Mouse (Mus musculus) limb, embryonic 12.5 days (tissue): ENCODE results near the gene Gpi1. TPM values are rescaled to one million over a fixed set of nuclear protein-coding genes. Genes with fewer than 3 reads are reported as not detected.
A peak's percentile ranks its signal among the peaks of the same experiment; 100 is the strongest.

Experiments
- ATAC-seq: fragments of 200-750 bp; cut with Nextera tagmentation; 2 replicates; pipeline ENCODE4 v1.8.0; 2017; ENCODE audit warnings: low read depth, moderate TSS enrichment; ENCODE audit not compliant: insufficient number of reproducible peaks, insufficient read depth, low FRiP score, low TSS enrichment
- H3K27ac ChIP-seq: fragments of 300-500 bp; sonication (generic); 2 replicates; pipeline ENCODE4 v1.5.1; 2016; ENCODE audit warnings: mild to moderate bottlenecking, moderate library complexity
- H3K27me3 ChIP-seq: fragments of 300-500 bp; sonication (generic); 2 replicates; pipeline ENCODE4 v1.6.1; 2016; ENCODE audit warnings: mild to moderate bottlenecking, moderate library complexity
- H3K36me3 ChIP-seq: fragments of 300-500 bp; sonication (generic); 2 replicates; pipeline ENCODE4 v1.6.1; 2016; ENCODE audit warnings: mild to moderate bottlenecking, moderate library complexity
- H3K4me1 ChIP-seq: fragments of 300-500 bp; sonication (generic); replicated peaks from 2 replicates; pipeline ENCODE4 v1.6.1; 2016
- H3K4me2 ChIP-seq: fragments of 300-500 bp; sonication (generic); 2 replicates; pipeline ENCODE4 v1.6.1; 2016; ENCODE audit warnings: mild to moderate bottlenecking, moderate library complexity
- H3K4me3 ChIP-seq: fragments of 300-500 bp; sonication (generic); replicated peaks from 2 replicates; pipeline ENCODE4 v1.5.1; 2016; ENCODE audit warnings: mild to moderate bottlenecking
- H3K9ac ChIP-seq: fragments of 300-500 bp; sonication (generic); replicated peaks from 2 replicates; pipeline ENCODE4 v1.6.1; 2016; ENCODE audit warnings: mild to moderate bottlenecking, moderate library complexity
- H3K9me3 ChIP-seq: fragments of 300-500 bp; sonication (generic); 2 replicates; pipeline ENCODE4 v1.6.1; 2016; ENCODE audit warnings: mild to moderate bottlenecking, moderate library complexity
- WGBS: fragments of 180-500 bp; shearing (Covaris S2); methylation state at CpG from one replicate; pipeline ENCODE4 v1.1.7; 2016; 5-methylcytosine and 5-hydroxymethylcytosine counted together
- polyA plus RNA-seq: library from polyadenylated mRNA; unstranded; fragments of >200 nt; fragmentation: Nextera tagmentation; extraction: Ambion mirVana; gene quantifications from 2 replicates; pipeline ENCODE4 v1.2.1, GENCODE M21; 2016

Gpi1 gene
- polyA plus RNA-seq, 1 experiment from 2014 or later = 262 TPM

- no peak overlapping the region for H3K4me2 ChIP-seq
- H3K4me3 ChIP-seq = no peak overlapping the region
- H3K36me3 ChIP-seq = peaks cover 65% of the 10 kb centered on the region
- 78% methylated on average over 2 of the region's 2 CpGs for WGBS
- H3K27ac ChIP-seq = no peak overlapping the region
- no peaks in the 10 kb centered on the region for H3K9me3 ChIP-seq
- no peak overlapping the region for H3K9ac ChIP-seq
- no peaks in the 10 kb centered on the region for H3K27me3 ChIP-seq
- 0 out of 2 replicates have a peak, but pooled peaks cover 1% of the 10 kb centered on the region for H3K4me1 ChIP-seq
- no peak for ATAC-seq
These were observed 21.9 kb upstream of the Gpi1 start for GRCm38 (mm10) chr7:34252030-34252429.

GRCm38 (mm10) chr7:34250738-34251137, 20.6 kb upstream of the Gpi1 start, which contains the start of gene Gm6096:
Gene Gm6096, plus strand, starts transcription at chr7:34251038.
- H3K4me2 ChIP-seq = no peak within 1 kb of the TSS
- no peak within 1 kb of the TSS for H3K27ac ChIP-seq
- 92% methylated on average over 7 of the region's 7 CpGs for WGBS
- no peaks in the 10 kb centered on the region for H3K27me3 ChIP-seq
- no peaks in the 10 kb centered on the region for H3K4me1 ChIP-seq
- no peak for ATAC-seq
- no peaks in the 10 kb centered on the region for H3K9me3 ChIP-seq
- peaks cover 69% of the 10 kb centered on the region for H3K36me3 ChIP-seq
- no peak within 1 kb of the TSS for H3K4me3 ChIP-seq
- no peak within 1 kb of the TSS for H3K9ac ChIP-seq

DNA sequence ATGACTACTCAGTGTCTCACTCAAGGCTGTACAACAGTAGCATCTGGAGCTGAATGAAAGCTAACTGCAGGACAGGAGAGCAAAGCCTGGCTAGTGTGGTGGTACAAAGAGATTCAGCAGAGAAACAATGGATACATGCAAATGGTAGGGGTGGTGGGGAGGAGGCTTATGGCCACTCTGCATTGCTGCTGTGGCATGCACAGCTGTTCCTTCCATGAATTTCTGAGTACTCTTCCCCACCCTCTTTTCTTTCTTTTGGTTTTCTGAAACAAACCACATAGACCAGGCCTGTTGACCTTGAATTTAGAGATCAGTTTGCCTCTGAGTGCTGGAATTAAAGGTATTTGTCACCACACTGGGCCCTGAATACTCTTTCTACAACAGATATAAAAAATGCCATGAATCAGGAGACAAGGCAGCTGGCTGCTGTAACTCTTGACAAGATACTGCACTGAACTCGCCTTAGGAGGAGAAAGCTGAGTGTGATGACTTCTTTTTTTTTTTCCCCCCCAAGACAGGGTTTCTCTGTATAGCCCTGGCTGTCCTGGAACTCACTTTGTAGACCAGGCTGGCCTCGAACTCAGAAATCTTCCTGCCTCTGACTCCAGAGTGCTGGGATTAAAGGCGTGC, 16.8 kb upstream of the Gpi1 start:
- no peak for ATAC-seq
- WGBS = 96% methylated on average over 3 of the region's 3 CpGs

DNA sequence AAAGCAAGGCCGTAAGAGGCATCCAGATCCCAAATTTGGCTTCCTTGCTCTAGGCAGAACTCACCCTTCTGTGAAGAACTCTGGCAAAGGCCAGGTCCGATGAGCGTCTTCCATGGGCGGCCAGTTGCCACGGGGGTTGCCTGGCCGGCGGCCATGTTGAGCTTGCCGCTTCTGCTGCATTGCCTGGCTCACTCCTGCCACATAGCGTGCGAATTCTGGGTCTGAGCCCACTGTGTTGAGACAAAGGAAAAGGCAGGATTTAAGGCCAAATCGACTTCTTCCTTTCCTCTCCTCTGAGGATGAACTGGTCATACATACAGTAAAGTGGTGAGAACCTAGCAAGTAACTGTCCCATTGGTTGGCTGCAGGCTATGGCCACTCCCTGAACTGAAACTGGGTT, 12.0 kb upstream of the Gpi1 start:
- Histone ChIP-seq H3K4me3 (no peak overlapping the region), H3K4me2 (no peak overlapping the region), H3K4me1 (no peaks in the 10 kb centered on the region), H3K9ac (no peak overlapping the region), H3K36me3 (peaks cover 85% of the 10 kb centered on the region), H3K27ac (no peak overlapping the region), H3K9me3 (no peaks in the 10 kb centered on the region), H3K27me3 (no peaks in the 10 kb centered on the region)
- ATAC-seq = no peak
- WGBS = 94% methylated on average over 11 of the region's 11 CpGs

More for the DNA sequence above, 16.8 kb upstream of the Gpi1 start:
- no peaks in the 10 kb centered on the region for H3K4me1 ChIP-seq
- no peaks in the 10 kb centered on the region for H3K27me3 ChIP-seq
- no peak overlapping the region for H3K4me3 ChIP-seq
- no peak overlapping the region for H3K27ac ChIP-seq
- H3K9me3 ChIP-seq = no peaks in the 10 kb centered on the region
- peaks cover 78% of the 10 kb centered on the region for H3K36me3 ChIP-seq
- H3K9ac ChIP-seq = no peak overlapping the region
- no peak overlapping the region for H3K4me2 ChIP-seq

DNA sequence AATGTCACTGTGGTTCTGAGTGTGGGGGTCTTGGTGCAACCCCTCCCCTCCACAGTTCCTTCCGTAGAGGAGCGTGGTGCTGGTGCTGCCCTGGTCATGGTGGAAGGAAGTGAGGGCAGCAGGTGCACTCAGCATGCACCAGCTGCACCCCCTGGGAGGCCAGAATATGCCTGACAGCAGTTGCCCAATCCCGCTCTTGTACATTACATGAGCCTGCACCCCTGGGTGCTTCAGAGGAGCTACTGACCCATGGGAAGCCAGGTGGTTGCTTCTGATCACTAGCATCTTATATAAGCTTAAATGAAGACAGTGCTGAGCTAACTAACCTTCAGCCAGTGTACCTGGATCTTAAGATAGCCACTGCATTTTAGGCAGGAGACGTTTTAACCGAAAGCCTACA, 8.0 kb upstream of the Gpi1 start:
- 94% methylated on average over 5 of the region's 5 CpGs for WGBS
- no peak for ATAC-seq
- no peak overlapping the region for H3K4me3 ChIP-seq
- H3K27me3 ChIP-seq = no peaks in the 10 kb centered on the region
- no peak overlapping the region for H3K27ac ChIP-seq
- peaks cover 6% of the 10 kb centered on the region for H3K4me1 ChIP-seq
- H3K4me2 ChIP-seq = no peak overlapping the region
- peaks cover 64% of the 10 kb centered on the region for H3K36me3 ChIP-seq
- H3K9ac ChIP-seq = no peak overlapping the region
- 0 out of 2 replicates have a peak, but pooled peaks cover 2% of the 10 kb centered on the region for H3K9me3 ChIP-seq

- Histone ChIP-seq H3K27me3 (no peaks in the 10 kb centered on the region), H3K4me2 (no peak overlapping the region), H3K36me3 (peaks cover 45% of the 10 kb centered on the region), H3K9ac (no peak overlapping the region), H3K4me1 (peaks cover 8% of the 10 kb centered on the region), H3K9me3 (0 out of 2 replicates have a peak, but pooled peaks cover 2% of the 10 kb centered on the region), H3K27ac (no peak overlapping the region), H3K4me3 (no peak overlapping the region)
- WGBS = 87% methylated on average over 5 of the region's 5 CpGs
- no peak for ATAC-seq
These were observed 5.5 kb upstream of the Gpi1 start for GRCm38 (mm10) chr7:34235602-34236001.

DNA sequence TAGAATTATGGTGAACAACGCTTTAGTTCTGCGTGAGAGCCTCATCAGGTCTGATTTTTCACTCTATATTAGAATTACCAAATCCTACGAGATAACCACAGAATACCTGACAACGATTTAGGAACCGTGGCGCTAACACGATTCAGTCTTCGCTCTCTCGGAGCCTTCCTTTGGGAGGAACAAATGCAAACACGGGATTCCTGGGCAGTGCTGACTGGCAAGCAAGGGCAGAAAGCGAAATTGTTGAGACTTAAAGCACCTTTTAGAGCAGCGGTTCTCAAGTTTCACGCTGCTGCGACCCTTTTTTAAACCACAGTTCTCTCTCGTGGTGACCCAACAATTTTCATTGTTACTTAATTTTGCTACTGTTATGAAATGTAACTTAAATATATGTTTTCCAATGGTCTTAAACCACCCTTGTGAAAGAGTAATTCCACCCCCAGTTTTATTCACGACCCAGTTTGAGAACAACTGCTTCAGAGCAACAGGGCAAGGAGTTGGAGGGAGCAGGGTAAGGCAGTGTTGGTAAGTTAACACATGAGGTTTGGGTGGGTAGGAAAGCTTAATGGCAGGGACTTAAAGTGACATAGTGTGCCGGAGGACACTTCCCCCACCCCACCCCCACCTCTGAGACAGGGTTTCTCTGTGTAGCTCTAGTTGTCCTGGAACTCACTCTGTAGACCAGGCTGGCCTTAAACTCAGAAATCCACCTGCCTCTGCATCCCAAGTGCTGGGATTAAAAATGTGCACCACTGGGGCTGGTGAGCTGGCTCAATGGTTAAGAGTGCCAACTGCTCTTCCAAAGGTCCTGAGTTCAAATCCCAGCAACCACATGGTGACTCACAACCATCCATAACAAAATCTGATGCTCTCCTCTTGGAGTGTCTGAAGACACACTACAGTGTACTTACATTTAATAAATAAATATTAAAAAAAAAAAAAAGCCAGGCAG, 4.8 kb upstream of the Gpi1 start:
- Histone ChIP-seq H3K36me3 (peaks cover 39% of the 10 kb centered on the region), H3K27ac (peak overlapping the region; percentile 90), H3K4me1 (peaks cover 11% of the 10 kb centered on the region), H3K9me3 (0 out of 2 replicates have a peak, but pooled peaks cover 2% of the 10 kb centered on the region), H3K27me3 (no peaks in the 10 kb centered on the region), H3K4me2 (peak overlapping the region; percentile 64), H3K9ac (peak overlapping the region; percentile 59), H3K4me3 (peak overlapping the region; percentile 43)
- ATAC-seq = 0 out of 2 replicates have a peak, but pooled peaks have one; percentile 1
- 2% methylated on average over 17 of the region's 17 CpGs for WGBS

DNA sequence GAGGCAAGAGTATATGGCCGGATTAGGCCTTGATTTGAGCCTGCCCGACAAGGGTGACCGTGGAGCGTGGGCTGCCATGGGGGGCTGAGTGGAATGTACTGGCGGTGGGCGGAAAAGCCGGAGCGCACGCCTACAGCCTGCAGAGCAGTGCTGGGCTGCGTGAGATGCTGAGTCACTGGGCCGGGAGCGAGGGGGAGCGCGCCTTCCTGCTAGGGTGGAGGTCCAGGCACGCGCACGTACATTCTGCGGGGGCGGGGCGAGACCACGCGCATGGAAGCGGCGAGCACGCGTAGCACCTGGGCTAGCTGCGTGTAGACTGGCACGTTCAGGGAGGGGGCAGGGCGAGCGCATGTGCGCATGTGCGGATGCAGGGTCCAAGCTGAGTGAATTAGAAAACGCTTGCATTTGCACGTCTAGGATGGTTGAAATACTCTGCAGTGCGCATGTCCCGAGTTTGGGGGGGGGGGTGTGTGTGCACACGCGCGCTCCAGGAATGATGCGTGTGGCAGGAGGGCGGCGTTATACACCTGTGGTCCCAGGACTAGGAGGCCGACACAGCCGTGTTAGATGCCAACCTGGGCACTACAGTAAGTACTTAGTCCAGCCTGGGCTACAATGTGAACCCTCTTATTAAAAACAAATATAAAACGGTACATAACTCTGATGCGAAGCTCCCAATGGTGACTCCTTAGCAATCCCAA, 3.9 kb upstream of the Gpi1 start:
- ATAC-seq = peak; percentile 95
- H3K27ac ChIP-seq = peak overlapping the region; percentile 90
- under 1% methylated on average over 46 of the region's 46 CpGs for WGBS
- H3K27me3 ChIP-seq = no peaks in the 10 kb centered on the region
- H3K4me1 ChIP-seq = peaks cover 16% of the 10 kb centered on the region
- H3K9me3 ChIP-seq = 0 out of 2 replicates have a peak, but pooled peaks cover 2% of the 10 kb centered on the region
- H3K36me3 ChIP-seq = peaks cover 31% of the 10 kb centered on the region
- H3K4me2 ChIP-seq = peak overlapping the region; percentile 64
- H3K4me3 ChIP-seq = peak overlapping the region; percentile 43
- peak overlapping the region; percentile 59 for H3K9ac ChIP-seq

GRCm38 (mm10) chr7:34232785-34233725, 2.9 kb upstream of the Gpi1 start:
- Histone ChIP-seq H3K27ac (peak overlapping the region; percentile 90), H3K4me1 (peaks cover 26% of the 10 kb centered on the region), H3K27me3 (no peaks in the 10 kb centered on the region), H3K9me3 (0 out of 2 replicates have a peak, but pooled peaks cover 2% of the 10 kb centered on the region), H3K4me3 (peak overlapping the region; percentile 43), H3K36me3 (peaks cover 27% of the 10 kb centered on the region), H3K9ac (peak overlapping the region; percentile 48), H3K4me2 (peak overlapping the region; percentile 64)
- no peak for ATAC-seq
- 44% methylated on average over 7 of the region's 7 CpGs for WGBS

DNA sequence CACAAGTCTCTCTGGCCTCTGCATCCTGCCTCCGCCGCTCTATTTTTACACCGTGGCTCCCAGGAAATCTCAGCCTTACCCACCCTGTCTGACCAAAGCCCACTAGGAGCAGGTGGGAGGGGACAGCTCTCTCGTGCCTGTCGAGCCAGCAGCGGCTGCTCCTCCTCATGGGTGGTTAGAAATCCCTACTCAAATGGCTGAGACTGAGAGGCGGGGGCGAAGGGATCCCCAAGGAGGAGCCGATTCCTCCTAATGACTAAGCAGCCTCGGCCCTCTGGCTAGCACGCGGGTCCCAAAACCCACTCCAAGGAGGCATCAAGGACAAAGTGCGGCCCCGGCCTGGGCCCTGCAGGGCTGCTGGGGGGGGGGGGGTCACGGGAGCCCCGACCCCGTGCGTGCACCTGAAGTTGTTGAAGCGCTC, 435 bp downstream of the Gpi1 start:
- Histone ChIP-seq H3K27me3 (no peaks in the 10 kb centered on the region), H3K4me1 (peaks cover 28% of the 10 kb centered on the region), H3K36me3 (peaks cover 40% of the 10 kb centered on the region), H3K27ac (peak overlapping the region; percentile 87), H3K4me3 (peak overlapping the region; percentile 76), H3K9me3 (no peaks in the 10 kb centered on the region), H3K9ac (peak overlapping the region; percentile 83), H3K4me2 (peak overlapping the region; percentile 85)
- peak; percentile 3; the same call in 1 of the 2 replicates for ATAC-seq
- under 1% methylated on average over 19 of the region's 19 CpGs for WGBS
